Mouse (Mus musculus) heart, adult 8-10 months (tissue): ENCODE results near the gene Gm5105. TPM values are rescaled to one million over a fixed set of nuclear protein-coding genes. Genes with fewer than 3 reads are reported as not detected.

ENCODE experiments used
- DNase-seq: peaks from one replicate; pipeline ENCODE4 v3.0.0; 2022; ENCODE audit warnings: low spot score
- total RNA-seq, 4 experiments: library from RNA; stranded (reverse); gene quantifications; 2 replicates each; pipeline ENCODE4 v1.2.4; 2022

Gm5105 gene
- total RNA-seq, 4 experiments from 2014 or later = 0.76 to 1.6 (median 1.1) TPM

DNA sequence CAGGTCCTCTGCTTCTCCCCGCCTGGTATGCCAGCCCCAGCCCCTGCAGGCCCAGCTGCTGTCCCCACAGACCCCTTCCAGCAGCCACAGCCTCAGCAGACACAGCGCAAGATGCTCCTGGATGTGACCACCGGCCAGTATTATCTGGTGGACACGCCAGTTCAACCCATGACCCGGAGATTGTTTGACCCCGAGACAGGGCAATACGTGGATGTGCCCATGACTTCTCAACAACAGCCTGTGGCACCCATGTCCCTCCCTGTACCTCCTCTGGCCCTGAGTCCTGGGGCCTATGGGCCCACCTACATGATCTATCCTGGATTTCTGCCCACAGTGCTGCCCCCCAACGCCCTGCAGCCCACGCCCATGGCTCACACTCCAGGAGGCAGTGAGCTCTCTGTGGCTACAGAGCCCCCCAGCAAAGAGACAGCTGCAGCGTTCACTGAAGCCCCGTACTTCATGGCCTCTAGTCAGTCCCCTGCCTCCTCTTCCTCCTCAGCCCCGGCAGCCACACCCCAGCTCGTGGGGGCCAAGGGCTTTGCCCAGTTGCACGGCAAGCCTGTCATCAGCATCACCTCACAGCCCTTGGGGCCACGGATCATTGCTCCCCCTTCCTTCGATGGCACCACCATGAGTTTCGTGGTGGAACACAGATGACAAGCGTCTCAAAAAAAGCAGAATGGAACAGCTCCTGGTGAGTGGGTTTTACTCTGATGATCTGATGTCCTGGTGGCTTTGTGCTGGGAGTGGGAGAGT, 2.7 kb upstream of the Gm5105 start:
- DNase-seq = no peak

DNA sequence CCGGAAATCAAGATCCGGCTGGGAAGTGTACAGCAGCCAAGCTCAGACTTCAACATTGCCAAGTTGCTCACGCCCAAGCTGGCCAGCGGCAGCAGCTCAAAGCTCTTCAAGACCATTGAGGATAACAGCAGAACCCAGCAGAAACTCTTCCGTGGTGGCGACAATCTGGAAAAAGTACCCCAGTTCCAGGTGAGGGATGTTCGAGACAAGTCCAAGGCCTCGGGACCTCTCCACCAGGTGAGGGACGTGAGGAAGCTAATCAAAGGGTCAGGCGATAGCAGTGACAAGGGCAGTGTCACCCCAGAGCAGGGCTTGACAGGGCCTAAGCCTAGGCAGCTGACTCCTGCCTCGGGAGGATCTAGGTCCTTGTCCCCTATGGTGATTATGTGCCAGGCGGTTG, 915 bp upstream of the Gm5105 start:
- DNase-seq = no peak

DNA sequence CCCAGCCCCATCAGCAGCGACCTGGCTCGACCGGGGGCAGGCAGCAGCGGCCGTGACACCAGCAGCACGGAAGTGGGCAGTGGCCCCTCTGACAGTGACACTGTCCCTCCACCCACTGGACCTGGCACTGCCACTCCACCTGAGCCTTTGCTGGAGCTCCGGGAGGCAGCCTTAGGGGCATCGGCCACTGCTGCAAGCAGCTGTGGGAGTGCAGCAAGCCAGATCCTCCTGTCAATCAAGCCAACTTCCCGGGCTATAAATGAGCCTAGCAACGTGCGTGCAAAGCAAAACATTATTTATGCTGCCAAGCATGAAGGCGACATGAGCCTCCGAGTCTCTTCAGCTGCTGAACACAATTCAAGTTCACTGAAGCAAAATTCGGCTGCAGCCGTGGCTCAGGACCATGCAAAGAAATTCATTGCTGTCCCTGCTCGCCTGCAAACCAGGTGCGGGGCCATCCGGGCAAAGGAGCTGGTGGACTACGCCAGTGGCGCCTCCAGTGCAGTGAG, 786 bp downstream of the Gm5105 start:
- no peak for DNase-seq

DNA sequence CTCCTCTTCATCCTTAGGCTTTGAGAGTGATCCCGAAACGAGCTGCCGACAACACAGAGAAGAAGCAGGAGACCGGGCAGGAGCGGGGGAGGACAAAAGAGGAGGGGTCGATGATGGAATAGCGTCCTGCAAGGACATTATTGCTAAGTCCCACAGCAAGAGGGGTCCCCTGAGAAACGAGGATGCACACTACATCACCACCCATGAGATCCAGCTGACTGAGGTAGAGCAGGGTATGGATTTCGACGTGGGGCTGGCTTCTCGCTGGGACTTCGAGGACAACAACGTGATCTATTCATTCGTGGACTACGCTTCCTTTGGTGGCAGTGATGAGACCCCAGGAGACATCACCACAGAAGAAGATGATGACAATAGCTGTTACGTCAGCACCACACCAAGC, 1.3 kb downstream of the Gm5105 start:
- no peak for DNase-seq

DNA sequence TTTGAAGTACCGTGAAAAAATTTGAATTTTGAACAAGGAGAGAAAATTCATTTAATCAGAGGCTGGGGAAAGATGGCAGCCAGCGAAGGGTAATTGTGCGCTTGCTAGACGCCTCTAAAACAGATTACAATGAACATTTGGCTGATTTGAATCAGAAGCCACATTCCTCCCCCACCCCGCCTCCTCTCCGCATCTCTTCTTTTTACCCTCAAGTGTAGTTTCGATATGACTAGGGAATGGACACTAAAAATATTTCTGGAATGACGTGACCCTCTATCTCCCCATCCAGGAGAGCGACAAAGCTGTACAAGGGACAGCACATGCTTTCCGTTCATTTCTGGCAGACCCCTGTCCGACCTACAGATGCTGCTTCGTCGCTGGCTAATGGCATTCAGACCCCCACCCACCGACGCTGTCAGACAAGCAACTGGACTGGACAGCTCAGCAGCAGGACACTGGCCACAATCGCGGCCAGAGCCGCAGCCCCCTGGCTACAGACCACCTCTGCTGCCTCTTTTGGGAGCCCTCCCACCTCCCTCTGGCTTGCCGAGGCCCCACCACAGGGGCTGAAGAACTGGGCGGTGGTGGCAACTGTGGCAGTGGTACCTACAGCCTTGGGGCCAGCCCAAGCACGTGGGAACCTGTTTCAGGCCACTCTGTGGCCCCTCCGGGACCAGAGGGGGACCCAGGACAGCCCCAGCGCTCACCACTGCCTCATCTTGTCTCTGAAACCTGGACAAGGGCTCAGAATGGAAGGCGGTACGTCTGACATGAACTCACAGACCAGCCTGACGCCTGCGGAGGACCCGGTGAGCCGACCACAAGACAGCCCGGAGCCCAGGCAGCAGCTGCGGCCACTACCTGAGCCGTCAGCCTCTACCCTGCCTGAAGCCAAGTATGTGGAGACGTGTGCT, 2.2 kb downstream of the Gm5105 start, which contains the start of gene 1110002E22Rik:
Gene 1110002E22Rik, plus strand, starts transcription at position 321 of the 914 bp plus-strand sequence.
- DNase-seq = no peak

DNA sequence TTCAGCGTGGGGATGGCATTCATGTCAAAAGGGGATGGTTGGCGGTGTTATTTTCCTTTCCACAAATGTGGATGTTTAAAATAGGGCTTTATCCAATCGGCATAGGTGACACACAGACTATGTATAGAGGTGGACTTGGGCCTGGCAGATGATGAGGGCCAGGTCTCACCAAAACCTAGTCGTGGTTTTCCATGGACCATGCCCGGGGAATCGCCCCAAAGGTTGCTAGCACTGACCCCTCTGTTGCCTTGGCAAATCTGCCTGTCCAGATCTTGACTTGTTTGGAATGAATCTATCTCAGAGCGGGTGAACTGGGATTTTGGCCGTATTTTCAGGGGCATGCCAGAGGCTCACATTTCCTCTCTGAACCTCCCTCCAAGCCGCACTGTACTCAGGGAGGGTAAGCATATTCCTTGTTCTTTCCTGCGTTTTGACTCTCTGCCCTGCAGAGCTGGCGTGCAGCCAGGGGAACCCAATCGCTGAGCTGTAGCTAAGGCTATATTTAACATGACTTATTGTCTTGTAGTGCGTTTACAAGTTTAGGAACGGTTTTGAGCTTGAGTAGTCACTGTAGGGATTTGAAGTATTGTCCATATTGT, 3.4 kb downstream of the Gm5105 start:
- DNase-seq = peak; percentile 67

DNA sequence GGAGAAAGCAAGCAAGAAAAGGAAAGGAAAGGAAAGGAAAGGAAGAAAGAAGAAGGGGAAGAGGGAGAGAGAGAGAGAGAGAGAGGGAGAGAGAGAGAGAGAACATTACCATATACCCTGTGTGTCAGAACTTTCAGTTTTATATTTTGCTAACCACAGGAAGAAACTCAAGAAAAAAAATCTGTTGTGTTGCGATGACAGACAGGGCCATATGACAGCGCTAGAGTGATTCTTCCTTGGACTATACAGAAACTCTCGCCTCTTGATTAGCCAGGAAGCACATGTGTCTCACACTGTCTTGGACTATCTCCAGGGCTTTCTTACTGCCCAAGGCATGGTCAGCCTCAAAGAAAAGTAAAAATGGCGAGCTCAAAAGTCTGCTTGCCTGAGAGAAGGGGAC, 4.5 kb downstream of the Gm5105 start:
- DNase-seq = no peak

DNA sequence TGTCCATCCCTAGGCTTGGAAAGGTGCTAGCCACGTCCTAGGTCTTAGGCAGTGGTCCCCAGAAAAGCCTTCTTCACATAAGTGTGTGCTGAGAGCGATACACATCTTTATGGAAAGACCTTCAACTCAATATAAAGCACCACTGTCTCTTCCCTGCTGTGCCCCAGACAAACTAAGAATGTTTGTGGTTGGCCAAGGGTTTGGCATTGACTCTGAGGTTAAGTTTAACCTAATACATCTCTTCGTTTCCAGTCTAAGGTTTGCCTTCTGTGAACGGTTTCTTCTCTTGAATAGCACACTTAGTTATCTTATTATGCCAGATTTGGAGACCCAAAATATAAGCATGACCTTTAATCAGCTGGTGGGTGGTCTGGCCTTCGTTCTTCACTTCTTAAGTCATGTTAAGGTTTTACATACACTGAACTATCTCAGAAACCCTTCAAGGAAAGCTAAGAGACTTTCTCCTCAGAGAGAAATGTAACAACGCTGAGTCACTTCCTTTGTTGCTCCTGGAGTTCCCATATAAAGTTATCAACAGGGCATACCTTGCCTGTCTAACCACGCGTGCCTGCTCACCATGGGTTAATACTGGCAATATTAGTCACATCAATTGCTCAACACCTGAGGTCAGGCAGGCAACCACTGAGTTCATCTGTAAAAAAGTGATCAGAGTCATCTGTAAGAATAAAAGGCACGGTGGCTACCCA, 5.8 kb downstream of the Gm5105 start:
- no peak for DNase-seq

DNA sequence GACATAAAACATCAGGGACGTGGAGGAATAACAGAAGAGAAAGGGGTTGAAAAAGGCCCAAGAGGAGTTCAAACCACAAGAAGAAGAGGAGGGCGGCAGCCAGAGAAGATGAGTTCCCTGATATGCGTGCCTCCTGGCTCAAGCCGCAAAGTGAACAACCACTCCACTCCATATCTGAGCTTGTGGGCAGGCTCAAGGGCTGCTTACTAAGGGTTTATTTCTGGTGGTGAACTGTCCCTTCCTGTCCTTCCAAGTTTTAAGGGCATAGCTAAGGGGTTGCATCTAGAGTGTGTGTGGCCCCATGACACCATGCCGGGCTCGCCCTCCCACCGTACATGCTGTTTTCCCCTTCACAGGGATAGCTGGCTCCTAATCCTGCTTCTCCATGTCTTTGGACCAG, 6.8 kb downstream of the Gm5105 start:
- no peak for DNase-seq

DNA sequence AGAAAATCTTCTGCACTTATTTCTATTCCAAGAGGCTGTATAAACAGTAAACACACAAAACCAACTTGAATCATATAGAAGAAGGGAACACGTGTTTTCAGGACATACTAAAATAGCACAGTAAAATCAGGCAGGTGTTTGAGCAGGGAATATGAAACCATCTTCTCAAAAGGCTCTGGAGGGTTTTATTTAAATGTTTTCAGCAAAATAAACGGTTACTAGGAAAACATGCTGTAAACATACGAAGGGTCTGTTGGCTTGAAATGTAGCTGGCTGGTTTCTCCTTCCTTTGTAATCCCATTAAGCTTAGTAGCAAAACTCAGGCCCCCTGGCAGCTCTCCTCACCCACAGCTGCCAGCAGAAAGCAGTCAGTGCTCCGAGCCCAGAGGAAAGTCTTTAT, 9.0 kb downstream of the Gm5105 start:
- DNase-seq = no peak

DNA sequence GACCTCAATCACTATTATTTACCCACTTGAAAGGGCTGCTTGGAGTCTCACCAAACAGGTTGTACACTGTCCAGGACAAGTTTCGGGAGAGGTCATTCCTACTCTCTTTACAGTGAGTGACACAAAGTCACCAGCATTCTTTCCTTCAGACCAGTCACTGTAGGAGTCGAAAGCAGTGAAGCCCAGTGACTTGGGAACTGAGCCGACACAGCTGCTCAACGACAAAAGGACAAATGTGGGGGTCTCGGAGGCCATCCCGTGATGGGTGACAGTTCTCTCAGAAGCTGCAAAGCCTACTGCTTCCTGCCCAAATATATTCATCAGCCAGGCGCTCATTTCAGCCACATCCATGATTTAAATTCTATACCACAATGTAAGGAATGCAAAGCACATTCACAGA, 10.2 kb downstream of the Gm5105 start:
- no peak for DNase-seq

DNA sequence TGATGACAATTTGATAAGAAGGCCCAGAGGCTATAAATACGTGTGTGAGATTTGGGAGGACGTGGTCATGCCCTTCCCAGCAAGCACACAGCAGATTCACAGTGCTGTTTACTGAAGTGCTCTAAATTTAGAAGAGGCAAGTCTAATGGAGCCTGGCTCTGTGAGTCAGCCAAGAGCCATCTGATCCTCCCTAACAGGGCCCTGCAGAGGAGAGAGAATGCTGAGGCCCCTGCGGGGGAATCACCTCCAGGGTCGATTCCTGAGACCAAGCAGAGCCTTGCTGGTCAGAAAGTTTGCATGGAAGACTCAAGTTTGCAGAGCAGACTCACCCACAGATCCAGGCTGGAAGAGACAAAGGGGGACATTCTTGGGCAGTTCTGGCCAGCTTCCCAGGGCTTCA, 13.2 kb downstream of the Gm5105 start:
- DNase-seq = peak; percentile 49

DNA sequence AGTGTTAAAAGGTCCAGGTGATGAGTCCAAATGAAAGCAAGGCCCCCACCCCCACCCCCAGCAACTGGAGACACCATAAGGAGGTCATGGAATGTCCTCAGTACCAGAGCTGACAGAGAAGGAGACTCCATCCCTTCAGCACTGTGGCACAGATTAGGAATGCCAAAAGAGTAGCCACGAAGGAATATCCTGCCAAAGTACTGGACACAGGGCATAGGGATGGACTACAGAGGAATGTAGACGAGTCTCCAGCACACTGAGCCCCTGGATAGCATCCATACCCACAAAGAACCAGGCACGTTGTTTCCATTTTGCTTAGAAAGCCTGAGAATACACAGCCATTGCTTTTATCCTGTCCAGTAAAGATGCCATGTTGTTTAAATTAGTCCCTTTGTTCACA, 15.8 kb downstream of the Gm5105 start:
- DNase-seq = no peak

DNA sequence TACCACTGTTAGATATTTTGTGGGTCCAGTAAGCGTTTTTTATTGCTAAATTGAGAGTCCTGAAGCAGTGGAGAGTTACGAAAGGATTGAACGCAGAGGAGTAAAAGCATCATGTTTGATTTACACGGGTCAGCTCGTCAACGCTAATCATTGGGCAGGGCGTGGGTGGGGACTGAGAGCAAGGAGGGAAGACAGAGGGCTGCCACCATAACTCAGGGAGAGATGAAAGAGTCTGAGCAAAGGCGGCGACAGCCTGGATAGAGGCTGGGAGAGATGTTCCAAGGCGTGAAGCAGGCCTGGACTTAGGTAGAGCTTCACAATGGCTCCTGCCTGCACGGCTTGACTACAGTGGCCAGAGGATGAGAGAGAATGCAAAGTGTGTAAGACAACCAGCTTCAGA, 16.4 kb downstream of the Gm5105 start:
- DNase-seq = no peak

DNA sequence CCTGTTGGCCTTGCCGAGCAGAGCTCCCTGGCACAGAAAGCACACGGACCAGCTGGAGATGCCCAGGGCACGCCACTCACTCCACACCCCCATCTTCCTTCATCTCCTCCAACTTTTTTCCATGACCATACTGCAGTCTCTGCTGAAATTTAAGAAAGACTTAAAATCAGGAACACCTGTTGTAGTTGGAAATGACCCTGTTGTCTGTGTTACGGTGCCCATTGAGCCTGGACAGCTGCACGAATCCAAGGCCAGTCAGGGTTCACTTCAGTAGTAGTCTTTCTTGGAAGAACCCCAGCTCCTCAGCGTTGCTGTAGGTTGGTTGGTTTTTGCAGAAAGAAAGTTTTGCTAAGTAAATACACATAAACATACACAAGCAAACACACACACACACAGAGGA, 17.6 kb downstream of the Gm5105 start:
- DNase-seq = no peak

DNA sequence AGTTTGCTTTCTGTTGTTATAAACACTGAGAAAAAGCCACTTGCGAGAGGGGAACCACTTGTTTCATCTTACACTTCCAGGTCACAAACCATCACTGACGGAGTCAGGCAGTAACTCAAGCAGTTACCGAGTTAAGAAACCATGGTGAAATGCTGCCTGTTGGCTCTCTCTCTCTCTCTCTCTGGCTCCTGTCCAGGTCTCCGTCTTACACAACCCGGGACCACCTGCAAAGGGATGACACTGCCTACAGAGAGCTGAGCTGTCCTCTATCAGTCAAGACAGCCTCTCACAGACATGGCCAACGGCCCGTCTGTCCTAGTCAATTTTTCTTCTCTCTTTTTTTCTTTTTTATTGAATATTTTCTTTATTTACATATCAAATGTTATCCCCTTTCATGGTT, 23.9 kb downstream of the Gm5105 start:
- no peak for DNase-seq

DNA sequence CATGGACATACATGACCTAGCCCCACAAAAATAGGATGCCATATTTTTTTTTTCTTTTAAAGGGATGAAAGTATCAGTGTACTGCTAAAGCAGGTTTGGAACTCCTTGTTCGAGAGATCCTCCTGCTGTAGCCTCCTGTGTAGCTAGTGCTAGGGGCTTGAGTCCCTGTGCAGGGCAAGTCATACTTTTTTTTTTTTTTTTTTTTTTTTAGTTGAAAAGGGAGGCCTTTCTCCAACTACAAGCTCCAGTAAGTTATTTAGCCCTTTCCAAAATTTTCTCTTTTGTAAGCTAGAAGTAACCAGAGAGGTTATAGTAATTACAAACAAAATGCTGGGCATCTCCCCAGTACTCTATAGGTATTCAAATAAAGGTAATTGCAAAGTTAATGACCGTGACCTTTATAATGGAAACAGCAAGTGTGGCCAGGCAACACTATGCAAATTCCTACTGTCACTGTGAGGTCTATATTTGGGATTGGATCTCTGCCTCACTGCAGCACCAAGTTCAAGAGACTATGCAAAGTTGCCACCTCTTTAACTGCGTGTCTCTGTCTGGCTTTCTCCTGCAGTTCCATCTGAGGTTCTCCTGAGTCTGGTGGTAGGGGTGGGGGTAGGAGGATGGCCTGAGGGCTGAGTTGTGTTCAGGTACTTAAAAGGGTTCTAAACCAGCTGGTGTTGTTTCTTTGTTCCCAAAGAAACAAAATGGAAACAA, 25.4 kb downstream of the Gm5105 start:
- no peak for DNase-seq

DNA sequence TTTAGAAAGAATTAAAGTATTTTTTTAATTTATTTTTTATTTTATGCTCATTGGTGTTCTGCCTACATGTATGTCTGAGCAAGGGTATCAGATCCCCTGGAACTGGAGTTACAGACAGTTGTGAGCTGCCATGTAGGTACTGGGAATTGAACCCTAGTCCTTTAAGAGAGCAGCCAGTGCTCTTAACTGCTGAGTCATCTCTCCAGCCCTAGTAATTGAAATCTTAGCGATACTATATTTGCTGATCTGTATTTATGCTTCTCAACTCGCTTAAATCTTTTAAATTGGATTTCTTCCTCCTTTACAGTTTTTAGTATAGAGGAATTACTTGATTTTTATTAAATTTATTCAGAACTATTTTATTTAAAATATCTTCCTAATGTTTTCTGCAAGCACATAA, 26.2 kb downstream of the Gm5105 start:
- DNase-seq = no peak

DNA sequence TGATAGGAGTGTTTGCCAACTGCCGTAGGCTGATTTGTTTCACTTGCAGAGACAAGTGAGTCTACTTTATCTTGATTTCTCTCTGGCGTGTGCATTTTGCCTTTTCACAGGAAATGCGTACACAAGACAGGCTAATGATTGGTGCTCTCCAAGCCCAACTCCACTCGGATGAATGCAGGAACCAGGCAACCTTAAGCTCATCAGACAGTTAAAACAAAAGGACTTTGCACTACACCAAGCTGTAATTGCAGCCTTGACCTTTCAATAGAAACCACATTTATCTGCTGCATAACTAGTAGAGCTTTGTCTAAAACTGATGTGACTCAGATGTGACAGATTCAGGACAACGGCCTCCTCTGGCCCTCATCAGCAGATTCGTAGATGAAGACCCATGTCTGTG, 33.2 kb downstream of the Gm5105 start:
- no peak for DNase-seq

DNA sequence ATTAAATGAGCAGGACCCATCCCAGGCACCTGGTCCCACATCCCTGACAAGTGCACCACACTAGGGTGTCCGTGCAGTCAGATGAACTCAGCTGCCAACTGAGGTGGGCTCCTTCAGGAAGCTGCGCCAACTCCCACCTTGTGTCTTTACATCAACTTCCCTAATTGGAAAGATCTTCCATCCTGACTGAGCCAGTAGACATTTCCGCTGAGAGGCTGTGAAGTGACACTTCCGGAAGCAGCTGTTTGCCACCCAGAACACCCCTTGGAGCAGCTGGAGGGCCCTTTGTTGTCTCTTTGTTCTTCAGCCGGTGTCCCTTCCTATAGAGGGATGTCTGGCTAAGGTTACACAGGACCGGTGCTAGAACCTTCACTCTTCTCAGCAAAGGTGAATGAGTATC, 36.6 kb downstream of the Gm5105 start:
- DNase-seq = no peak

DNA sequence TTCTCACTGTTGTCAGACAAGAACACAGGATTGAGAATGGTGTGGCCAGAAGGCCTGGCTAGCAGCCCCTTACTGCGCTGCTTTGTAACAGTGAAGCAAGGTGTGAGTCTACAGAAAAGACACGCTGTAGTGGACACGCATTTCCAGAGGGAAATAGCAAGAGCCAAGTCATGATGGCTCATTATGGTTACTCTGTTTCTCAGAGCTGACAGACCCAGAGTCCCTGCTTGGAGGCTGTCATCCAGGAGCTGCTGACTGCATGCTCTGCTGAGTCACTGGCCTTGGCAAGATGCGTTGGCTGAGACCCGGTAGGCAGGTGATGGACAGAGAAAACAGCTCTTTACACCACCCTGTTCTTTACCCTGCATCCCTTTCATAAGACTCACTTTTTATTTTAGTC, 37.8 kb downstream of the Gm5105 start:
- peak; percentile 72 for DNase-seq
